Mouse (Mus musculus) layer of hippocampus, adult 2 months (tissue): ENCODE data around the gene Zfp365. TPM values are rescaled to one million over a fixed set of nuclear protein-coding genes. Genes with fewer than 3 reads are reported as not detected.
A peak's percentile ranks its signal among the peaks of the same experiment; 100 is the strongest.

Source experiments
- DNase-seq, 2 experiments: peaks; one replicate each; pipeline ENCODE4 v3.0.0; 2022; ENCODE audit warnings: low spot score in 2 of 2
- H3K27ac ChIP-seq: fragments of 200-600 bp; 2 replicates; pipeline ENCODE4 v1.8.1; 2022
- H3K4me3 ChIP-seq: fragments of 200-600 bp; 2 replicates; pipeline ENCODE4 v1.8.1; 2022; ENCODE audit warnings: mild to moderate bottlenecking
- CTCF ChIP-seq: fragments of 200-600 bp; conservative IDR thresholded peaks from 2 replicates; pipeline ENCODE4 v1.8.1; 2022; ENCODE audit warnings: antibody characterized with exemption, mild to moderate bottlenecking, moderate library complexity
- total RNA-seq, 2 experiments: library from RNA; stranded (reverse); gene quantifications; 2 replicates each; pipeline ENCODE4 v1.2.3; 2021

Gene Zfp365
- total RNA-seq, 2 experiments from 2014 or later: 248 to 257 TPM

DNA sequence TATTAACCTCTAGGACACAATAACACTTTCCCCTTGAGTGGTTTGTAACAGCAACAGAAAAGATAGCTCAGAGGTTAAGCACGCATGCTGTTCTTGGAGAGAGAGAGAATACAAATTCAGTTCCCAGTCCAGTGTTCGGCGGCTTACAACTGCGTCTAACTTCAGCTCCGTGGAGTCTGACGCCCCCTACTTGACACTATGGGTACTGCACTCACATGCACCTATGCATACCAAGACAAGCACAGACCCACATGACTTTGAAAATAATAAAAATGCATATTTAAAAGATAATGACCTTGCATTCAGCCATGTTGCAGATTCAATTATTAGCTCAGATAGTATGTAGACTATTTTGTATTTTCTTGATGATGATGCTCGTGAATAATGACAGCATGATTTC is 11.6 kb upstream of the Zfp365 start:
- TF ChIP-seq CTCF: peak; percentile 66
- DNase-seq: no peak
- H3K4me3 ChIP-seq: no peak overlapping the region

DNA sequence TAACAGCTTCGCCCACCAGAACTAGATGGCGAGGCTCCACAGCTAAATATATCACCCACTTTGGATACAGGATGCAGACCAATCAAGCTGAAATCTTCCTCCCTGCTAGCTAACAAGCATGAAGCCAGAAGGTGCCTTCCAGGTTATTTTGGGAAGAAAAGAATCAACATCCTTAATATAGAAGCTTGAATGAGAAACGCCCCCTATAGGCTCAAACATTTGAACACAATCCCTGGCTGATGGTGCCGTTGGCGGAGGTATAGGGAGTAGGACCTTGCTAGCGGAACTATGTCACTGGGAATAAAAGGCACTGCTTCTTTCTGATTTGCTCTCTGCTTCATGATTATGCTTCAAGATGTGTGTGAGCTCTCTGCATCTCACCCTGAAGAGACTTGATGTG is 9.3 kb upstream of the Zfp365 start:
- Histone ChIP-seq H3K4me3 (no peak overlapping the region), H3K27ac (no peak overlapping the region)
- TF ChIP-seq CTCF: no peak; the same call in 1 of the 2 replicates
- DNase-seq: no peak

More for the DNA sequence above, 11.6 kb upstream of the Zfp365 start:
- no peak overlapping the region for H3K27ac ChIP-seq

DNA sequence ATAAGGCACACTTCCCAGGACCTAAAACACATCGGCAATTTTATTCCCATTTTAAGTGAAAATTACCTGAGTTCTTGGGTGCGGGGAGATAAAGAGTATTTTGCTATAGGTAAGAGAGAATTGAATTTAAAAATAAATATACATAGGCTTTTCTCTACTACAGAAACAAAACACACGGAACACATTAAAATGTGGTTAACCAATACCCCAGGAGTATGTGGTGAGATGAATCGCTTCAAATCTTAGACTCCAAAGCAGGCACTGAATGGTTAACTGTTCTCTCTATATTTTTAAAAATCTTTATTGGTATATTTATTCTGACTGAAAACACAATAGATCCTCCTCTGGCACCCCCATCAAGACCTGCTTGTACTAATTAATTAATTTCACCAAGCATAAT is 7.2 kb upstream of the Zfp365 start:
- Histone ChIP-seq H3K27ac (no peak overlapping the region), H3K4me3 (no peak overlapping the region)
- no peak for TF ChIP-seq CTCF
- no peak for DNase-seq

DNA sequence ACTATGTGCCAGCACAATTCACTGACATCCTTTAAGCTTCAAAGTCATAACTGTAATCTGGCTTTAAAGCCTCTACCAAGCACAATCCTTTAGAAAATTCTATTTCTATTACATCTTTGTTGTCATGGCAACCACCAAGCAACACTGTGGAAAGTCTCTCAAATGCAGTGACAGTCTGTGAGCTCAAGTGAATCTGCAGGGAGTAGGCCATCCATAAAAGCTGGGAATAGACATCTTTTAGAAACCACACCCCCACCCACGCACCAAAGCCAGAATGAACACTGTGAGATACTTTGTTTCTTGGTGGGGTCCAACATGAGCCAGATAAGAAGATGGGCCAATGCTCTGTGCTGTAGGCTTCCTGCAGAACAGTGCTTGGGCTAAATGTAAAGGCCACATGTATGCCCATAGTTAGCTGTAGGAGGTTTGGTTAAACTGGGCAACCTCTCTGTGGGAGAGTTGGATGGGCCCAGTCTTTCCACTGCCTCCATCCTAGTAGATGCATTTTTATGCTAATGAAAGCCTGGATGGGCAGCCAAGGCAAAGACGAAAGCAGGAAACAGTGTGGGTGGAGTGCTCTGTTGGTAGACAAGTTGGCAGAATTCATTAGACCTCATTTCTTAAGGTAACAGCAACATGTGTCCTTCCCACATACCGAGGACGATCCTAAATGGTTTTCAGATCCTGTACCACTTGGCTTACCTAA is 5.9 kb upstream of the Zfp365 start:
- DNase-seq: peak in 1 of 2 experiments; percentile 63
- TF ChIP-seq CTCF: no peak
- Histone ChIP-seq H3K27ac (peak overlapping the region; percentile 43; the same call in 1 of the 2 replicates), H3K4me3 (no peak overlapping the region)

DNA sequence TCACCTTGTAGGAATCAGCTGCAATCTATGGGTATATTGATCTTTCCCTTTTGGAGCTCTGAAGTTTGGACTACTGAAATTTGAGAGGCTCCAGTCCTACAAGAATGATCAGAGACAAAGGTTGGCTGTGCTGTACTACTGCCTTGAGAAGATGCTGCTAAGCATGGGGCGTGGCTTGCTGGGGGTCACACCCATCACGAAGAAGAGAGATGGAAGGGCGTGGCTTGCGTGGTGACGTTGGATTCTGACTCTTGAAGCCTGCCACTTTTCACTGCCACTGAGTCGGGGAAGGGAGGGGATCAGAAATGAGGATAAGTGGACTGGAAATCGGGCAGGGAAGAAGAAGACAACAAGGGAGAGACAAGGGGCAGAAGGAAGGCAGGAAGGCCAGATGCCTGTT is 4.9 kb upstream of the Zfp365 start:
- TF ChIP-seq CTCF: no peak
- Histone ChIP-seq H3K4me3 (no peak overlapping the region), H3K27ac (peak overlapping the region; percentile 39; the same call in 1 of the 2 replicates)
- no peak for DNase-seq

DNA sequence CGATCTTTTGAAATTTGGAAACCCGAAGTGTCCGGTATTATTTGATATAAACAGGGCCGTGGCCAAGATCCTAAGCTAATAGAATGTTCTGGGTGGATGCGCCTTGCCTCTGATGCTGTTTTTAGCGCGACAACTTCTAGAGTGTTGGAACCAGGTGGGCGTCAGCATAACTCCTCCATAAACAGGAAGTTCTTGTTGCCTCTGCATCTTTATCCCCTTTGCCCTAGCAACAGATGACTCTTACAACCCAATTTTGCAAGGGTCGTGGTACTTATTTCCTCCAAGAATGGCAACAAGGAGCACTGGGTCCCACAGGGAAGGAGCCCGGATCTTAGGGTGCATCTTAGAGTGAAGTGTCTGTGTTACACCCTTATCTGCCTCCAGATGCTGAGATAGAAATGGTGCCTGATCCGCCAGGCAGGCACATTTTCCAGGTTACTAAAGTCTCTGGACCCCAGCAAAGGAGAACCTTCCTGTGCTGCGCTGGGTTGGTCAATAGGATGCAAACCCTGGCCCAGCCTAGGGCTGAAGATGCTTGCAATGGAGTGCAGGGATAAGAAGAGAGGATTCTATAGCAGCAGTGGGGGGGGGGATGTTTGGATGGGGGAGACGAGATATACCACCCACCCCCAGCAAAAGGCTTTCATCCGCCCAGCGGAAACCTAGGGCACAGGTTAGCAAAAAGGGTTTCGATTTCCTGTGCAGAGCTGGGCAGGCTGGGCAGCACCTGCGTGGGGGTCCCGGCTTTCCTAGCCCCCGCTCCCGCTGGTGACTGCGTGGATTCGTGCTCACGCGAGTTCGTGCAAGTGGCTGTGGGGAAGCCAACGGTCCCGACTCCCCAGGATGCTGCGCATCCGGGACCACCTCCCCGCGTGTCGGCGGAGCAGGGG is 770 bp downstream of the Zfp365 start:
- DNase-seq: no peak
- peak overlapping the region; percentile 93 for H3K4me3 ChIP-seq
- H3K27ac ChIP-seq: peak overlapping the region; percentile 97
- no peak for TF ChIP-seq CTCF

DNA sequence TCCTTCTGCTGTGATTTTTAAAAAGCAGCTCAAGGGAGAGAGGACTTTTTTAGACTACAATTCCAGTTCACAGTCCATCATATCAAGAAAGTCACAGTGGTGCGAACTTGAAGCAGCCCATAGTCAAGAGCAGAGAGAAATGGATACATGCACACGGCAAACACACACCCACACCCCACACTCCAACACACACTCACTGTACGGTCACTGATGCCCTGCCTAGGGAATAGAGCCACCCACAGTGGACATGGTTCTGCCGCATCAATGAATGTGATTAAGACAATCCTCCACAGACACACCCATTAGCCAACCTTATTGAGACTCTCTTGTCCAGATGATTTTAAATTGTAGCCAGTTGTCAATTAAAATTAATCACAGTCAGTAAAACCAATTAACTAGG is 4.5 kb downstream of the Zfp365 start:
- H3K4me3 ChIP-seq: peak overlapping the region; percentile 3; the same call in 1 of the 2 replicates
- DNase-seq: no peak
- peak overlapping the region; percentile 92; the same call in 1 of the 2 replicates for H3K27ac ChIP-seq
- TF ChIP-seq CTCF: no peak

DNA sequence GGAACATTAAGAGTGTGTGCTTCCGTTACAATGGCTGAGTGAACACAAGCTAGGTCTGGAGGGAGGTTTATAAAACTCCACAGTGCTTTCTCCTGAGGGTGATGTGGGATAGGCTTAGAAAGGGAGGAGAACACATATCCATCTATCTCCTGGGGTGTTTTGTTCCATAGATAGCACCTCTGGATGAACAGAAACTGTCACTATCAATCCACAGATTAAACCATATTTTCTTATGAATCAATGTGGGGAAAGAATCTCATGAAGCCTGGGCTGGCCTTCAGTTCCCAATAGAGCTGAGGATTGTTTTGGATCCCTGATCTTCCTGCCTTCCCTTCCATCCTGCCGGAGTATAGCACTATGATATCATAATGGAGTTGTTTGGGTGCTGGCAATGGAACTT is 5.5 kb downstream of the Zfp365 start:
- Histone ChIP-seq H3K4me3 (peak overlapping the region; percentile 8; the same call in 1 of the 2 replicates), H3K27ac (peak overlapping the region; percentile 92)
- no peak for TF ChIP-seq CTCF
- DNase-seq: no peak

DNA sequence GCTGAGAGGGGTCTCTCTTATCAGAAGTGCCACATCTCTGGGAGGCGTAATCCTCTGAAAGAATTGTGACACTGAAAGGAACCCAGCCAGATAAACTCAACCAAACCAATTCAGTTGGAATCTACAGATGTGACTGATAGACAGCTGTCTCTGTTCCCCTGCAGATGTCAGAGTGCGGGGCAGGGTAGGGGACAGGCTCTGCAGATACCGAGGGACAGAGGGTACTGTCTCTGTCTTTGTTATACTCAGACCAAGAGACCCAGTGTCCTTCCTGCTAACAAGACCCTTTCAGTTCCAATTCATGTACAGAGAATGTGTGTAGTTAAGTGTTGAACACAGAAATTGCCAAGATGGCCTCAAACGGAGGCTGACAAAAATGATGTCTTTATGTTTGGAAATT is 6.4 kb downstream of the Zfp365 start:
- no peak for TF ChIP-seq CTCF
- no peak overlapping the region for H3K4me3 ChIP-seq
- H3K27ac ChIP-seq: peak overlapping the region; percentile 92
- no peak for DNase-seq

DNA sequence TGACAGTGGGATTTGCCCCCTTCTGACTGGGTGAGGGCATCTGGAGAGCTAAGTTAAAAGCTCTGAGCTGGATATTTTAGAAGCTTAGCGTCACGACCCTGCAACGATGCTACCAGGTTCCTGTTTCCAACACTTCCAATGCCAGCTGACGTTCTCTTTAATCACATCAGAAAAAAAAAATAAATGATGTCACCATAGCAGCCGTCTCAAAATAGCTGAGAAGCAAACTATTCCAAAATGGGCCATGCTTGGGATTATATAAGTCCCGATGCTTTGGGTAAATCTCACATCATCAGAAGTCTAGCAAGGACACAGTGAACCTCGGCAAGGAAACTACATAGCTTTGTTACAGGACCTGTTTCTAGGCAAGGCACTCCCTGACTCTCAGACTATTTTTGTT is 9.1 kb downstream of the Zfp365 start:
- Histone ChIP-seq H3K4me3 (peak overlapping the region; percentile 8; the same call in 1 of the 2 replicates), H3K27ac (peak overlapping the region; percentile 92)
- no peak for TF ChIP-seq CTCF
- peak in 1 of 2 experiments; percentile 77 for DNase-seq

DNA sequence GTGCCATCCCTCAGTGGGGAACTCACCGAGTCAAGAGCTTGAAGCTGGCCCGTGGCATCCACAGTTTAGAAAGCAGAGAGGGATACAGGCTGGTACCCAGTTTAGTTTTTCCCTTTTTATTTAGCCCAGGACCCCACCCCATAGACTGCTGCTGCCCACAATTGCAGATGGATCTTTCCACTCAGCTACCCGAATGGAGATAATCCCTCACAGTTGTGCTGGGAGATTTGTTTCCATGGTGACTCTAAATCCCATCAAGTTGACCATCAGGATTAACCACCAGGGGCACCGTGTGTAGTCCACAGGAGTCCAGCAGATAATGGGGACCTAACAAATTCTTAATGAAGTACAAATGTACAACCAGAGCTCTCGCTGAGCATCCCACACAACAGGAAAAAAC is 11.3 kb downstream of the Zfp365 start:
- no peak for DNase-seq
- Histone ChIP-seq H3K4me3 (no peak overlapping the region), H3K27ac (peak overlapping the region; percentile 92)
- TF ChIP-seq CTCF: no peak

DNA sequence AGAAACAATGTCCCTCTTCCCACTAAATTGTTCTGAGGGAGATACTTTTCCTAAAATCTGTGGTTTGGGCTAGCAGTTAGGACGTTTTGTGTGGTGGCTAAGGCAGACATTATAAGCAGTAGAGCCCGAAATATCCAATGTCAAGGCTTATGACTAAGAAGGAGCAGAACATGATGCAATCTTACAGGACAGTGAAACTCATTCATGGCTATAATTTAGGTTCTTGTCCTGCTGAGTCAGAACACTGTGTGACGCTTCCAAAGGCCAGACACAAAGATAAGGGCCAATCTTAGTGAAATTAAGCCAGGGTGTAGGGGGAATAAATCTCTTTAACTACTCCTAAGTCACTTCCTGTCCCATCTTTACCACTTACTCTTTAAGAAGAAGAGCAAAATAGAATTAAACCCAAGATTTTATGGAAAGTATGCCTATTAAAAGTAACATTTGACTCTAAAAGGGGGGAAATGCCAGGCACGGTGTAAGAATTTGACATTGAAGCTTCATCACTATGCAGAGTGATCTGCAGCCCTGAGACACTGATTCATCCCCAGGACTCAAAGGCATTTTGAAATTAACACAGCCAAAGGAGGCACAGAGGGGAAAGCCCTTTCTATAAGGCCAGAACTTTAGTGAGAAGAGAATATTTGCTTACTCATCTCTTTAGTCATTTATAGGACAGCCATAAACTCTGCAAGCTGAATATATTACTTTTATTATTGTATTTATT is 13.3 kb downstream of the Zfp365 start:
- DNase-seq: no peak
- Histone ChIP-seq H3K4me3 (no peak overlapping the region), H3K27ac (peak overlapping the region; percentile 56; the same call in 1 of the 2 replicates)
- TF ChIP-seq CTCF: no peak
